Mouse (Mus musculus) R1 (cell line): Measurements from ENCODE around the gene Sun2.

Experiments
- DNase-seq: peaks from one replicate; pipeline ENCODE4 v3.0.0-alpha.2; 2018; ENCODE audit warnings: low read depth, low spot score

The Sun2 gene

GRCm38 (mm10) chr15:79725190-79725789 lies 17.0 kb downstream of the Sun2 start:
- no peak for DNase-seq

- peak; percentile 44 for DNase-seq
These were observed 18.9 kb downstream of the Sun2 start for GRCm38 (mm10) chr15:79723439-79723838.

GRCm38 (mm10) chr15:79720796-79721195 lies 21.5 kb downstream of the Sun2 start:
- DNase-seq, result no peak

- DNase-seq, result no peak
These were observed 22.1 kb downstream of the Sun2 start for GRCm38 (mm10) chr15:79720267-79720666.

- DNase-seq, result no peak
These were observed 25.6 kb downstream of the Sun2 start for GRCm38 (mm10) chr15:79716710-79717109.

GRCm38 (mm10) chr15:79715646-79716045 lies 26.7 kb downstream of the Sun2 start:
- no peak for DNase-seq

- DNase-seq, result peak; percentile 43
These were observed 34.0 kb downstream of the Sun2 start for GRCm38 (mm10) chr15:79708229-79708822.

GRCm38 (mm10) chr15:79706603-79707214 lies 35.6 kb downstream of the Sun2 start:
- DNase-seq, result peak; percentile 27

GRCm38 (mm10) chr15:79697558-79698187 lies 44.7 kb downstream of the Sun2 start:
- no peak for DNase-seq

GRCm38 (mm10) chr15:79697011-79697410 lies 45.3 kb downstream of the Sun2 start:
- no peak for DNase-seq

GRCm38 (mm10) chr15:79696508-79696907 lies 45.8 kb downstream of the Sun2 start:
- no peak for DNase-seq

- DNase-seq, result no peak
These were observed 46.8 kb downstream of the Sun2 start for GRCm38 (mm10) chr15:79695516-79695915.

GRCm38 (mm10) chr15:79694512-79694911 lies 47.8 kb downstream of the Sun2 start:
- no peak for DNase-seq

- DNase-seq, result no peak
These were observed 48.6 kb downstream of the Sun2 start for GRCm38 (mm10) chr15:79693740-79694139.

- DNase-seq, result no peak
These were observed 50.0 kb downstream of the Sun2 start for GRCm38 (mm10) chr15:79692334-79692733.

GRCm38 (mm10) chr15:79691023-79691508 lies 51.3 kb downstream of the Sun2 start:
- peak; percentile 34 for DNase-seq

- peak; percentile 100 for DNase-seq
These were observed 51.8 kb downstream of the Sun2 start, which contains the start of gene Gtpbp1 for GRCm38 (mm10) chr15:79690426-79691022. Gtpbp1 (plus strand) TSS chr15:79690845.

GRCm38 (mm10) chr15:79689662-79690425 lies 52.5 kb downstream of the Sun2 start:
- no peak for DNase-seq

GRCm38 (mm10) chr15:79688268-79688956 lies 53.9 kb downstream of the Sun2 start:
- no peak for DNase-seq

GRCm38 (mm10) chr15:79687646-79688267 lies 54.6 kb downstream of the Sun2 start, which contains the start of gene Josd1:
Josd1 (minus strand) TSS chr15:79687919.
- peak; percentile 95 for DNase-seq
